Mouse (Mus musculus): ENCODE measurements around the gene Ank2.

DNA sequence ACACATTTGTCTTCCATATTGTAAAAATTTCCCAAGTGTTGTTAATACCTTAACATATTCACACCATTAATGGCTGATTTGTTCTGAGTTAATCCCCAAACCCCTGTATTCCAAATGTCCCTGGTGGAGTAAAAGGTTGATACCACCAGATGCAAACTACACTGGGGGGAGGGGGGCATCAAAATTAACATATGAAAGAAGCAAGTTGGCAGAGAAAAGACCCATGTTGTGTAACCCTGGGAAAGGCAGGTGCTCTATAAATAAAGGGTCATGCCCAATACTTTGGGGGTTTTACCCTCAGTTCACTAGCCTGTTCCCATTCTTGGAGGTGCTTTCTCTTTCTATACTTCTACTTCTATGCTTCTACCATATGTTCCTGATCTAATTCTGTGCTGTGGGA lies 198.4 kb downstream of the Ank2 start:
- TF ChIP-seq CTCF (IDR thresholded peaks at IDR 0.05; ENCODE audit: borderline replicate concordance, control insufficient read depth, extremely low read depth, insufficient read depth, low read length, poor library complexity) (no peak), POLR2A (IDR thresholded peaks at IDR 0.05; ENCODE audit: control insufficient read depth, extremely low read depth, insufficient read depth, low read length, poor library complexity) (no peak)

All from thymus, adult 2 months (tissue).